Mouse (Mus musculus): ENCODE data around the gene Ttc13.

Gene Ttc13

DNA sequence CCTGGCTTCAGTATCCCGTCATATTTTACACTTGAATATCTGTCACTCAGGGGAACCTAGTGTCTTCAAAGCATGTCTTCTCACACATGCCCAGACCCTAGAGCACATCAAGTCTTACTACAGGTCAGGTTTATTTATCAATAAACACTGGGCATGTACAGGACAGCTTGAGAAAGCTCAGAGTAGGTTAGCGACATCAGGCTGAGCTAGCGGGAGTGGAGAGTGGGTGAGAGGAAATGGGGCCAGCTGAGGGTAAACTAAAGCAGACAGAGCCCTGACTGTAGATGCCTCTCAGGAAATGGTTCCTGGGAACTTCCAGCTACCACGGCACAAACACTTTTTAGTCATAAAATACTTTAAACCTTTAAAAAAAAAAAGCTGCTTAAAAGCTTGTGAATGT, 18.3 kb downstream of the Ttc13 start:
- no peak for DNase-seq (ENCODE audit: low read depth, low spot score)

DNA sequence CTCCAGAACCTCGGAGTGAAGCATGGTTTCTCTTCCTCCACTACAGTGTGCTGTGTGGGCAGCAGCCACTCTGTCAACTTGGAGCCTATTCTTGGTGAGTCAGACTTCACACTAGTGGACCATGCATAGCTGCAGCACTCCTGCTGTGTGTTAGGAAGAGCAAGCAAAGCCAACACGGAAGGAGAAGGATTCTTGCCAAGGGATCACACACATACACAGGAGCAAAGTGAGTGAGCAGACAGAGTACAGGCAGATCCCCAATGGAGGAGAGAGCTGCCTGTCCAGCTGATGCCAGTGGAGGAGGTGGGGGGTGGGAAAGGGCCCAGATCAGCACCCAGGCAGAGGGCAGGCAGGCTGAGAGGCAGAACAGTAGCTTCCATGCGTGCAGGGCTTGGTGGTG, 19.6 kb downstream of the Ttc13 start:
- no peak for DNase-seq (ENCODE audit: low read depth, low spot score)

DNA sequence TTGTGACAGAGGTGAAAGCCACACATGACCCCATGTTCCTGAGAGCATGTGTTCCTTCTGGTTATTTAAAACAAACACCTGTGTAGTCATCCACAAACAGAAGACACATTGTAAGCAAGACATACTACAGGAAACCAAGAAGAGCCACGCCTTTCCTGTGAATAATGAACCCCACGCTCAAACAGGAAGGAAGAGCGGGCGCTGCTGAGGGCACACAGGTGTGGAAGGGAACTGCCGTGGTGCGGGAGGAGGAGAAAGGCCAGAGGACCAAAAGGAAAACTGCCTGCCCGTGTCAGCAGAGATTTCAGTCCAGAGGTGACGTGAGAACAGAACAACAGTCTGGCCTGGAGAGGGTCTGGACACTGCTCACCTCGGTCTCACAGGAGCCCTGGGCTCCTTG, 20.8 kb downstream of the Ttc13 start:
- DNase-seq (ENCODE audit: low read depth, low spot score): no peak

DNA sequence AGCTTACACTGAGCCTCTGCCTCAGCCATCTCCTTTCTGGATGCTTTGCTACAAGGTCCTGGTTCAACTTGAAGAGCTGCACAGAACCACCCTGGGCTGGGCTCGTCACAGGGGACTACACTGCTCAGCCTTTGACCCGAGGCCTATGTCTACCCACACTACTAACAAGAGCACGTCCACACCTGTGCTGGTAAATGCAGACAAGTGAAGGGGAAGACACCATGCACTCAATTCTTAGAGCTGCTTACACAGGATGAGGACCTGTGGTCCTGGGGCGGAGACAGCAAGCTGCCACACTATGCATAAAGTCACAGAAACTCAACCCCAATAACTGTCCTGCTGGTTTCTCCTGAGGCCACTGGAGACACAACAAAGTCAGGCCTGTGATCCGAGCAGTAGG, 21.5 kb downstream of the Ttc13 start:
- no peak for DNase-seq (ENCODE audit: low read depth, low spot score)

DNA sequence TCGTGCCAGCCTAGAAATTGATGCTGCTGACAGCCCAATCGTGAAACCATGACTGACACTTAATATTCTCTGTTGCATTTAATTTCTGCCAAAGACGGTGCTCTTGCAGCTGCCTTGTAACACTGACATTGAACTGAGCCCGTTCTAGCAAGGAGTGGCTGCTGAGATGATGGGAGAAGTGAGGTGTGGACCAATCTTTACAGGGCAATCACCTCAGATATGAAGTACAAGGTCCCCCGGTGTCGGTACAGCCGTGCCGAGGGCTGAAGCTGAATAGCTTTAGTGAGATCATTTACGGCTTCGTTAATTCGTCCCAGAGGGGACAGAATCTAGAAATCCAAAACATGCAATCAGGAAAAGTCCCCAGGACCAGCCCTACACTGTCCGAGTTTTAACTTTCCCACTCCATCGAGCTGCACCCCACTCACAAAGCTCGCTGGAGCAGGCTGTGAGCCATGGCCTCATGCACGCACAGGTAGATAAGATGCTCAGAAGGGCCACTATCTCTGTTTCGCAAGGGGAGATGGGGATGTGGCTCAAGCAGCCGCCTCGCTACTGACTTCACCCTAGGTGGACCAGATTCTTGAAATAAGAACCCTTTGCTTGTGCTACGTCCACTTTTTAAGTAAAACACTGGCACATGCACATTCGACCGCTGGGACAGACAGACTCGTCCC, 26.2 kb downstream of the Ttc13 start:
- no peak for DNase-seq (ENCODE audit: low read depth, low spot score)

DNA sequence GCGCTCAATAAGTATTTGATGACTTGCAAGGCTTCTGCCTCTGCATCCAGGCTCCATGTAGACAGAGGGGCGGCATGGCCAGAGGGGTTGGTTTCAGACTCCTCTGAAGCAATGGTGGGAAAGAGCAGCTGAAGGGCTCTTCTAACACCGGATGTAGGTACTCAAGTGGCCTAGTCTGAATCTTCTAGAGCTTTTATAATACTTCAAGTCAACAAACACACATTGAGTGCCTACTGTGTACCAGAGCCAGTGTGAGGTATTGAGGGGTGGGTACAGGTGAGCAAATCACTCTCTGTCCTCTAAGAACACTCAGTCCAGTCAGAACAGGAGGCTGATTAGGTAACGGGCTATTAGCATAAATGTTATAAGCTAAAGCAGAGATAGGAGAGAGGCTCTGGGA, 30.1 kb downstream of the Ttc13 start:
- no peak for DNase-seq (ENCODE audit: low read depth, low spot score)

DNA sequence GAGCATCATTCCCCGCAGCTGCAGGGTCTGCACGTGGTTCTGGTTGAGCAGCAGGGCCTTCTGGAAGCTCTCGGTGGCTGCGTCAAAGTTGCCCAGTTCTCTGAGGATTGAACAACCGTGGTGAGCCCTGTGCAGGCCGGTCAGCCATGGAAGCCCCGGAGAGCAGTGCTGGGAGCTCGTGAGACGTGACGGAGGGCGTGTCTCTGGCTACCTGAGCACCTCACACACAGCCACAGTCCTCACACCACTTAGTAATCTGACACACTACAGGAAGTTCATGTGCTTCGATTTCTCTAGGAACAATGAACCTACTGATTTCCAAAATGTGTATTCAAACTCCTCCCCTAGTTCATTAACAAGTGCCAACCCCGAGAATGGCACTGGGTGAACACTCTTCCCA, 32.9 kb downstream of the Ttc13 start:
- DNase-seq (ENCODE audit: low read depth, low spot score): no peak

DNA sequence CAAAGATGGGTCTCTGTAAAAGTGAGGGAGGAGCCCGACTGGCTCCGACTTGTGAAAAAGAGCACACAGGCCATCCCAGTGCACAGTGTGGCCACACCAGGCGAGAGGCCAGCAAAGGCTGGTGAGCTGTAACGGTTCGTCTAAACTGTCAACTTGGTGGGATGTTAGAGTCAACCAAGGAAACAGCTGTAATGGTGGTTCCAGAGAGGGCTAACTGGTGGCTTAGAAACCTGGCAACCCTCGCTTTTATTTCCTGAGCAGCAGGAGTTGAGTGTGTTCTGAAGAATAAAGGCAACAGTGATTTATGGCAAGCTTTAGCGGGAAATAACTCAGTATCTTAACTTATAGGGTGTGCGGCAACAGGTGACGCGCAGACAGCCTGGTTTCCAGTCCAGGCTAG, 39.6 kb downstream of the Ttc13 start:
- DNase-seq (ENCODE audit: low read depth, low spot score): no peak

DNA sequence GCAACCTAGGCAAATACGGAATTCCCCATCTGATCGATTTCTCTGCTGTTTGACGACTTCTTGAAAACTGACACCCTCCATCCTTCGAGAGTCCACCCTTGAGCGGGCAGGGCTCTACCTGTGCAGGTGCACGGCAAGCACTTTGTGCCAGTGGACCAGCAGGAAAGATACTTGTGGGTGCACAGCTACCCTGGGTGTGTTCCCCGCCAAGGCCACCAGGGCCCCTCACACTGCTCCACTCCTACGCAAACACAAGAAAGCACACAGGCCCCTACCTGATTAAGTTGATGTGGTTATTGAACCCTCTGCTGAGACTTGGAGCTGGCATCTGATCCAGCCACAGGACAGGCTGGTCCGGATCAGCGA, 40.0 kb downstream of the Ttc13 start:
- DNase-seq (ENCODE audit: low read depth, low spot score): no peak

DNA sequence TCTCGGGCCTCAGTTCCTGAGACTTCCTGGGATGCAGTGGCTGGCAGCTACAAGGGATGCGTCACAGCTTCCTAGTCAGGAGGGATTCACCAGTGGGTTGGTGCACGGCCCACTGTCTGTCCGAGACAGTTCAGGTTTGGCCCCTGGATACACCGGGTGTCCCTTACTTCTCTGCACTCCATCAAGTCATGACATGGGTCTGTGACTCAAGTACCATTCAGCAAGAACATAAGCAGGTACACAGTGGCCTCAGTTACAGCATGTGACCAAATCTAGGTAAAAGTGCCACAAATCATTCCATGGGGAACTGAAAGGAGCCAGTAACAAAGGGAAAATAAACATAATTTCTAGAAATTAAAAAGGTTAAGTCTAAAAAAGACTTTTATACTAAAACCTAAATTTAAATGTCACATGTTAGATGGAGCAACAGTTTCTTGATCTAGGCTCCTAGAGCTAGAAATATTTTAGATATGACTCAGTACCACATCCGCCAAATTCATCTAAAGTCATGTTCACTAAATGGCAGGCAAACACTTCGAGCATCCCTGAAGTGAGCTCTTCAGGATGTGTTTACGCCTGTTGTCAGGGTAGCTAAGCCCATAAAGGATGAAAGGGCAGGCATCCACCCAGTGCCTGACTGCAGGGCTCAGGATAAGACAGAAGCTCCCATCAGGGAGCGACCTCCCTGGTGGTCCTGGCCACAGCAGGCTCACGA, 40.5 kb downstream of the Ttc13 start:
- no peak for DNase-seq (ENCODE audit: low read depth, low spot score)

DNA sequence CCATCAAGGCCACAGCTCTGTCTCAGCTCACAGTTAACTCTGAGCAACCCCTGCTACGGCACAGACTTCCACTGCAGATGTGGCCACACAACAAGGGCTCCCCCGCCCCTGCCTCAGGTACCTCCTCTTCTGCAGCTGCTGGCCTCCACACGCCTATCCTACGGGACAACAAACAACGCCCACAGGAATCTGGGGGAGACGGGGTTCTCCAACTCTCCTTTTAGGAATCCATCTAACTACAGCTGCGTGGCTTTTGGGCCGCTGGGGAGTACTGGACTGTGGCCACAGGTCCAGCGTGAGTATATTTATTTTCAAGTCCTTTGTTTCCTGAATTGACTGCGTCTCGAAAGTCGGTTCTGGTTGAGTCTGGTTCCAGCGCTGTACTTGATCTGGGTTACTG, 43.5 kb downstream of the Ttc13 start:
- no peak for DNase-seq (ENCODE audit: low read depth, low spot score)

DNA sequence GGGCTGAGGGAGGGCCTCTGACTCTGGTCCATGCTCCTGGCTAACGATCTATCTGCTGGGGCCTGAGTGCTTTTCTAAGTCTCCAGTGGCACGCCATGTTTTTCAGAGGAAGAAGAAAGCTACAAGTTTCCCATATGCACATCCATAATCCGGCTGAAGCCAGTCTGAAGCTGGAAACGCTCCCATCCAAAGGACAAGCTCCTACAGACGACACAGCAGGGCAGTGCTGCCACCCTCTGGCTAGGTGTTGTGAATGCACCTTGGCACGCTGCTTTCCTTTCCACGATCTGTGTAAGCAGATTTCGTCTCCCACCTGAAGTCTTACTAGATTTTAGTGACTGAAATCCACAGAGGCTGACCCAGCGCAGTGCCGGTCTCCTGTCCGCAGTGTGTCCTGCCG, 44.3 kb downstream of the Ttc13 start:
- DNase-seq (ENCODE audit: low read depth, low spot score): no peak

DNA sequence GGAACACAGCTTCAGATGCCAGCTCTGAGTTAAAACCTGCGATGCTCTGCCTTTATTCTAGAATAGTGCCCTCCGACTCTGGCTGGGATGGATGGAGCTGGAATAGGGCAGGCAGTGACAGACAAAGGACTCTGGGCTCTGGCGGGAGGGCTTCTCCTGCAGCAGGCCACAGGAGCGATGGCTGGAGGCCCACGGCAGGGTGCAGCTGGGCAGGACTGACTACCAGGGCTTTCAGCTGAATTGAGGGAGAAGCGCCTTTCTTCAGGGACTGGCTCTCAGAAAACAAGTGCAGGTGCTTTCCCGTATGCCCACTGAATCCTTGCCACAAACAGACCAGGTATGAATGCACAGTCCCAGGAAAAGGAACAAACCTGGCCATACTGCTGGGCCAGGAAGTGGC, 44.7 kb downstream of the Ttc13 start:
- DNase-seq (ENCODE audit: low read depth, low spot score): no peak

DNA sequence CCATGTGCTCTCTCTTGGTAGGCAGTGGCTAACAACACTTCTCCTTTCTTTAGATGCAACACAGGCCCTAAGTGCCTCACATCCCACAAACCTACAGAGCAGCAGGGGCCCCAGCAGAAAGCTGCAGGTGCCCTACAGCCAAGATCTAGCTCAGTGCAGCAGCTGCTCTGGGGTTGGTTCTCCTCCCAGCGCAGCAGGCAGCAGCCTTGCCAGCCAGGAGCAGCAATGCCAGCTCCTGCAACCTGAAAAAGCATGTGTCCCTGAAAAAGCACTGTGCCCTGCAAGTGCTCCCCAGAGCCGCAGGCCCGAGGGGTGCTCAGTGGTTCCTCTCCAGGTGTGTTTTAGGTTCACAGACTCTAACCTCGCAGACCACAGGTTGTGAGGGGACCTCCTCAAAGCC, 45.1 kb downstream of the Ttc13 start:
- no peak for DNase-seq (ENCODE audit: low read depth, low spot score)

DNA sequence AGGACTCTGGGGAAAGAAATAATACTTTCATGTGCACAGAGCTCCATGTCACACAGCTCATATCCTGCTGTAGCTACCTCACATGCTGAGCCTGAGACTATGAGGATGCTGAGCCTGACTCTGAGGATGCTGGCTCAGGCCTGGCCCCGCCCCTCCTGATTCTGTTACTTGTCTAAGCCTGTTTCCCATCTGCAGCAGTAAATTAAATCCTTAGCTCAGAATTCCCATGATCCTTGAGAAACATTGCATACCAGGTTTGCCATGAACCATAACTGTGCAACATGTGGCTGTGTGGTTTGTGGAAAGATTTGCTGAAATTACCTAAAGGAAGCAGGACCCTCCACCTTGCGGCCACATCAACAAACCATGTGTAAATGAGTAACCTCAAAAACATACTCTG, 49.4 kb downstream of the Ttc13 start:
- no peak for DNase-seq (ENCODE audit: low read depth, low spot score)

DNA sequence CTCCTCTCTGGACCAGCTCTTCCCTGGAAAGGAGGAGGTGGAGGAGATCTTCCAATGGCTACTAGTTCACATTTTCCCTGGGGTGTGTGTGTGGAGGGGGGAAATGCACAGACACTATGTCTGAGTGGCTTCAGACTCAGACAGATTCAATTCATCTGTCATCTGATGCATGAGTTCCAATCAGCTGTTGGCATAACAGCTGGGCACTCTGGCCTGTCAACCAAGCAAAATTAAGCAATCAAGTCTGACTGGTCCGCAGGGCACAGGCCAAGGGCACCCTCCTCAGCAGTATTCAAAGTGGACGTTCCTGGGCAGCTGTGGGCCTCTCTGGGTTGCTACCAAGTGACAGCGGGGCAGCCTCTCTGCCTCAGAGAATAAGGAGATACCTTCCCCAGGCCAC, 53.0 kb downstream of the Ttc13 start:
- DNase-seq (ENCODE audit: low read depth, low spot score): no peak

DNA sequence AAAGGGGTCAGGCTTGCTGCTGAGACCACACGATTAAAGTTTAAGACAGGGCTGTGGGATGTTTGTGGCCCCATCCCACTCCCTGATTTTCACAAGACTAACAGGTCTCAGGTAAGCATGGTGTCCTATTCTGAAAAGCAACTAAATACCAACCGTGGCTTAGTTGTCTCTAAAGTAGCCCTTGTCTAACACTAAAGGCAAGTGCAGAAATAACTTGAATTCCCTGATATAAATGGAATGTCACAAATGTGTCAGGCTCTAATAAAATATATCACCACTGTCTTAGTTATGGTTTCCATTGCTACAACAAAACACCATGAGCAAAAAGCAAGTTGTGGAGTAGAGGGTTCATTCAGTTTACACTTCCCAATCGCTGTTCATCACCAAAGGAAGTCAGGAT, 57.4 kb downstream of the Ttc13 start:
- DNase-seq (ENCODE audit: low read depth, low spot score): no peak

DNA sequence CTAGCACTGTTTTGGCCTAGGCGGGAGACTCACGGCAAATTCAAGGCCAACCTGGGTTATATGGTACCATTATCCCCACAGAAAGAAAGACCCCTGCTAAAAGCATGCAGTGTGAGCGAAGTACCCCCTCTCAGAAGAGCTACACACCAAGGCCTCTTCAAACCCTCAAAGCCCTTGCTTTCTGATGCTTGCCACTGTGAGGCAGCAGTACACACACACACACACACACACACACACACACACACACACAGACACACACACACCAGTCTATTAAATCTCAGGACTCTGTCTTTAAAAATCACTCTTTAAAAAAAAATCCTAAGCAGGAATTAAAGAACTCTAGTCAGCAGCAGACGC, 57.9 kb downstream of the Ttc13 start:
- DNase-seq (ENCODE audit: low read depth, low spot score): no peak

DNA sequence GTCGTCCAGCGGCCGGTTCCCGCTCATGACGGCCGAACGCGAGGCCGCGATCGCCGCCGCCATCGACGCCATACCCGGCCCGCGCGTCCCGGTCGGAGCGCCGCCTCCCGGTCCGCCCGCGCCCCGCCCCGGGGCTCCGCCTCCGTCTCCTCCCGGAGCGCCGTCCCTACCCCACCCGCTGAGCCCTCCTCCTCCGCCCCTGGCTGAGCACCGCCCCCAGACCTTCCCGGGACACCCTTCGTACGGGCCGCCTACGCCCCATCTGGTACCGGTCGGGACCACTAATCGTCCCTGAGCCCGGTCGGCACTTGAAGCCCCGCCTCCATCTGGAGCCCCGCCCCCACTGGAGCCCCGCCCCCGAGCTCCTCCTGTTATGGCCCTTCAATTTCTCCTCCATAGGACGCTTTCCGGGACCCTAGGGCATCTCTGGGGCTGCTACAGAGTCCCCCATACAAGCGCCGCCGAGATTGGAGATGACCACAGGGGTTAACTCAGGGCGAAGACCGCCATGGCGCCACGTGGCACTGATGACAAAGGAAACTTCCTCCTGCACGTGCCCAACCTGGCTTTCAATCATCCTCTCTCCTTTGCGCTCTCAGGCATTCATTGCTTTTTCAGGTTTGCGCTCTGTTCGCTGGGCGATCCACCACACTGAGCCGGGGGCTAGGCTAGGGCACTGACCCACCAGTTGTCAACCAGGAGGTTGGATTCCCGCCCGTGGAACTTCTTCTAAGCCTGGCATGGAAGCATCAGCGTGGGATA, 58.5 kb downstream of the Ttc13 start, which contains the start of gene 2310022B05Rik:
Gene 2310022B05Rik (minus strand): TSS at position 258 of the 762 bp plus-strand sequence.
- DNase-seq (ENCODE audit: low read depth, low spot score): peak; percentile 68

DNA sequence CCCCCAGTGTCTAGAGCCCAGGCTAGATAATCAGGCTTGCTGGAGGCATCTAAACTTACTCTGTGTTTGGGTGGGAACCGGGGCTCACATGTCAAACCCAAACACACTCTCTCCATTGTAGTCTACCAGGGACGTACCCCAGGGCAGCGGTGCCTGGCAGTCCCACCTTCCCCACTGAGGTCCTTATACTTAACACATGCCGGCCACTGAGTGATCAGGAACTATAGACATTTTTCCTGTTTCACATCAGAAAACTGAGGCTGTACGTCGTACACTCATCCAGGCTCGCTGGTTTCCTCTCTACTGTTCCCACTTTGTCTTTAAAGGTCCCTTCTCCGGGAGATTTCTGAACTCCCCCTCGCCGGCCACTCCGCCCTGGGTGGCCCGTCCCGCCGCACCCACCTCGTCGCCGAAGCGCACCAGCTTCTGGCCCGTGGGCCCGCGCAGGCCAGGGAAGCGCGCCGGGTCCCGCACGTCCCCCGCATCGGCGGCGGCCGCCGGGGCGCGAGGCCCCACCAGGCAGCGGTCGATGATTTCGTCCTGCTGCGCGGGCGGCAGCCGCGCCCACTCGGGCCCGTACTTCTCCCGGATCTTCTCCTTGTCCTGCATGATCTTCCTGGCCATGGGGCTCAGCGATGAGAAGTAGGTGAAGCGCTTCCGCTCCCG, 59.2 kb downstream of the Ttc13 start:
- DNase-seq (ENCODE audit: low read depth, low spot score): peak; percentile 15

DNA sequence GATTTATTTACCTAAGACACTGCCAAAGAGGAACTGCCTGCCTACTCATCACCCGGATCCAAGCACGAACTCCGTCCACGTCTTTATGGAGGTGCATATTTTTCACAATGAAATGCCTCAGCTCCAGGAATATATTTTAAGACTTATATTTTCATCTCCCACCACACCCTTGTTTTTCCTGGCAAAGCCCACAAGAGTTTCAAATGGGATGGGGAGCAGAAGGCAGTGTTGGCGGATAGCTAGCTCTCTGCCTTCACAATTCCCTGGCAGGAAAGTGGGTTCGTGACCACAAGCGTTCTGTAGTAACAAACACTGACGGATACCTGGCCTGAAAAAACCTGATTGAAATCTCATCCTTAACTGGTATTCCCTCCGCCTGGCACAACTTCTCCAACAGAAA, 60.0 kb downstream of the Ttc13 start:
- no peak for DNase-seq (ENCODE audit: low read depth, low spot score)

DNA sequence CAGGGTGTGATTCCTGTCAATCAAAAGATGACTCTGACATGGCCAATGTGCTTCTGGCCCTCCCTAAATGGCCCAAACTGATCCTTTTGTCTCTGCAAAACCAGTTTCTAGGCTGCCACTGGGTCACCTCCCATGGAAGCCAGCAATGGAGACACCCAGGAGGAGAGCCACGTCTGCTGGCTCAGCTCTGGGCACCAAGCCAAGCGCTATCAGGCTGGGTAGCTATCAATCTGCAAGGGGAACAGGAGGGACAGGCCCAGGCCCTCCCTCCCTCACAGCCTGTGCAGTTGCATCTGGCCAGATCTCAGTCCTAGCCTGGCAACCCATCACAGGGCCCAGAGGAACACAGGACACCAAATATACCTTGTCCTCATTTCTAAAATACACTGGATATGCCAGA, 63.4 kb downstream of the Ttc13 start:
- peak; percentile 29 for DNase-seq (ENCODE audit: low read depth, low spot score)
